Mouse (Mus musculus) stomach, embryonic 16.5 days (tissue): Measurements from ENCODE around the gene Rab15. TPM values are rescaled to one million over a fixed set of nuclear protein-coding genes. Genes with fewer than 3 reads are reported as not detected.
"Not testable (repeated sequence)": the region's sequence is repeated elsewhere in the genome, so short reads cannot be mapped to it uniquely, and the experiment has no call there.

ENCODE experiments used
- ATAC-seq: fragments of 200-750 bp; cut with Nextera tagmentation; 2 replicates; pipeline ENCODE4 v1.8.0; 2017; ENCODE audit warnings: moderate number of reproducible peaks, moderate TSS enrichment; ENCODE audit not compliant: insufficient read depth, low FRiP score
- H3K27ac ChIP-seq: fragments of 300-500 bp; sonication (generic); 2 replicates; pipeline ENCODE4 v1.5.1; 2014; ENCODE audit warnings: low read length
- H3K27me3 ChIP-seq: fragments of 300-500 bp; sonication (generic); 2 replicates; pipeline ENCODE4 v1.6.1; 2014; ENCODE audit warnings: low read length, control low read depth, mixed read lengths; ENCODE audit not compliant: control insufficient read depth, insufficient read depth
- H3K36me3 ChIP-seq: fragments of 300-500 bp; sonication (generic); 2 replicates; pipeline ENCODE4 v1.6.1; 2014; ENCODE audit warnings: low read length; ENCODE audit not compliant: control insufficient read depth, insufficient read depth
- H3K4me1 ChIP-seq: fragments of 300-500 bp; sonication (generic); 2 replicates; pipeline ENCODE4 v1.6.1; 2014; ENCODE audit warnings: low read length, control low read depth, mixed read lengths; ENCODE audit not compliant: control insufficient read depth, insufficient read depth
- H3K4me2 ChIP-seq: fragments of 300-500 bp; sonication (generic); 2 replicates; pipeline ENCODE4 v1.6.1; 2014; ENCODE audit warnings: low read depth, low read length, mixed read lengths
- H3K4me3 ChIP-seq: fragments of 300-500 bp; sonication (generic); replicated peaks from 2 replicates; pipeline ENCODE4 v1.5.1; 2014; ENCODE audit warnings: mild to moderate bottlenecking, low read length
- H3K9ac ChIP-seq: fragments of 300-500 bp; sonication (generic); 2 replicates; pipeline ENCODE4 v1.6.1; 2014; ENCODE audit warnings: low read length
- H3K9me3 ChIP-seq: fragments of 300-500 bp; sonication (generic); replicated peaks from 2 replicates; pipeline ENCODE4 v1.6.1; 2016; ENCODE audit warnings: low read length, control low read depth; ENCODE audit not compliant: control insufficient read depth
- WGBS: fragments of 180-500 bp; shearing (Covaris S2); extraction: QIAGEN DNeasy Blood & Tissue Kit; methylation state at CpG from one replicate; pipeline ENCODE4 v1.1.7; 2014; 5-methylcytosine and 5-hydroxymethylcytosine counted together
- polyA plus RNA-seq: library from polyadenylated mRNA; unstranded; fragments of >200 nt; fragmentation: Nextera tagmentation; extraction: Ambion mirVana; gene quantifications from 2 replicates; pipeline ENCODE4 v1.2.1, GENCODE M21; 2015

Rab15 gene
- polyA plus RNA-seq, 1 experiment from 2014 or later: 38.3 TPM

DNA sequence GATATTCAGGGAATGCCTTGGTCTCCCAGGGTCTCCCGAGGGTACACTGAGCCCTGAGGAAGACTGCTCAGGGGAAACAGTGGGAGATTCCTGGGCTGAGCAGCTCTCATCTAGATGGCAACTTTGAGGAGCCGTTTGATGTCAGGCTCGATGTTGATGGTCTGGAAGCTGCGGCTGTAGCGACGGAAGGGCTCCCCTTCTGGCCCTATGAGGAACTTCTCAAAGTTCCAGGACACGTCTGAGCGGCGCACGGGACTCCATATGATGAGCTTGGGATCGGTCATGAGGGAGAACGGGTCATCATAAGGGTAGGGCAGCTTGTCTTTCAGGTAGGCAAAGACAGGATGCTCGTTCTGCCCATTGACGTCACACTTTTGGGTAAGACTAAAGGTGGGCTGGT, 30.2 kb downstream of the Rab15 start:
- 61% methylated on average over 14 of the region's 14 CpGs for WGBS
- not testable (repeated sequence) for H3K27me3 ChIP-seq, H3K4me2 ChIP-seq, H3K36me3 ChIP-seq, H3K9me3 ChIP-seq, ATAC-seq, H3K9ac ChIP-seq, H3K27ac ChIP-seq, H3K4me3 ChIP-seq
- H3K4me1 ChIP-seq: peaks cover 15% of the 10 kb centered on the region; the same call in 1 of the 2 replicates

DNA sequence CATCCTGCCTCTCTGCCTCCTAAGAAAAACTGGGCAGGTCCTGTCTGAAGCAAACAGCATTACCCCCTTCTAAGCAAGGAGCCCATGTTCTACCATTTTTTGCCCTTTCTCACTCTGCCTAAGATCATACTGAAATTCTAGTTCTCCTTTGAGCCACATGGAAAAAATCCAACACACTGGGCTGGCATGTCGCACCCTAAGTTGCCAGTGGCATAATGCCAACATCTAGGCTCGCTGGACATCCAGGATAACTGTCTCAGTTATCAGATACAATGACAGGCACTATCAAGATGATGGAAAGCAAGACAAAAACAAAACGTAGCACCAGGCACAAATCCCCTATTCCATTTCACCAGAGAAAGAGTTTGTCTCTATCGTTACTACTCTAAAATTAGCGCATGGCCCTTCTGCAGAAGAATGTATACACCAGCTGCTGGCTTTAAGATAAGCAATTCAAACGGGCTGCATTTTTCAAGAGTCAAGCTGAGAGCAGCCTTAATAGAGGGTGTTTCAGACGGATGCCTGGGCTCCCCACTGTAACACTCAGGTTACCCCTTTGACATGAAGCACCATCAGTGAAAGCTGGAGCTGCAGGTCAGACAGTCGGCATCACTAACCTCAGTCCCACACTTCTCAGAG, 32.1 kb downstream of the Rab15 start:
- H3K27me3 ChIP-seq: no peaks in the 10 kb centered on the region
- no peaks in the 10 kb centered on the region for H3K36me3 ChIP-seq
- 16% methylated on average over 8 of the region's 8 CpGs for WGBS
- no peaks in the 10 kb centered on the region for H3K9me3 ChIP-seq
- no peak overlapping the region for H3K4me3 ChIP-seq
- no peak for ATAC-seq
- H3K4me2 ChIP-seq: no peak overlapping the region
- peaks cover 3% of the 10 kb centered on the region; the same call in 1 of the 2 replicates for H3K4me1 ChIP-seq
- H3K27ac ChIP-seq: no peak overlapping the region
- no peak overlapping the region for H3K9ac ChIP-seq

DNA sequence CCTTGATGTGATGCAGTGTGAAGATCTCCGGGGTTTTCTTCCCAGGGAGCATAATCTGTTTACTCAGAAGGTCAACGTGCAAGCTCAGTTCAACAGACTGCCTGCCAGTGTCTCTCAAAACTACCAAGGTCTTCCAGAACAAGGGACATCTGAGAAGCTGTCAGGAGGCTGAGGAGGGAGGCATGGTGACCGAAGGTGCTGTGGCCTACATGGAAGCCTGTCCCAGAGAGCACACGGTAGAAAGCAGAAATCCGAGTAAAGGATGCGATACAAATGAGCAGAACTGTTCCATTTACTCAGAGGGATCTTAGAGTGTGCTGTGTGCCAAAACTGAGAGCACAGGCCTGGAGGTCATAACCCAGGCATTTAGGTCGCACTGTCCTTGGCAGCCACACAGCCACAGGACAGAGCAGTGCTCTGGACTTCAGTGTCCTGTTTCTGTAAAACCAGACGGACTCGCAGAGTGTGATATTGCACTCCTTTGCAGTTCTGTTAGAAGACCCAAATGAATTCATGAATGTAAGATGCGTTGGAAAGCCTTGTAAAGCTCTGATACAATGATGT, 38.6 kb downstream of the Rab15 start:
- Histone ChIP-seq H3K4me2 (no peak overlapping the region), H3K36me3 (no peaks in the 10 kb centered on the region), H3K9ac (no peak overlapping the region), H3K27ac (no peak overlapping the region), H3K4me1 (no peaks in the 10 kb centered on the region), H3K9me3 (no peaks in the 10 kb centered on the region), H3K27me3 (no peaks in the 10 kb centered on the region), H3K4me3 (no peak overlapping the region)
- no peak for ATAC-seq
- 57% methylated on average over 10 of the region's 10 CpGs for whole genome bisulfite sequencing

DNA sequence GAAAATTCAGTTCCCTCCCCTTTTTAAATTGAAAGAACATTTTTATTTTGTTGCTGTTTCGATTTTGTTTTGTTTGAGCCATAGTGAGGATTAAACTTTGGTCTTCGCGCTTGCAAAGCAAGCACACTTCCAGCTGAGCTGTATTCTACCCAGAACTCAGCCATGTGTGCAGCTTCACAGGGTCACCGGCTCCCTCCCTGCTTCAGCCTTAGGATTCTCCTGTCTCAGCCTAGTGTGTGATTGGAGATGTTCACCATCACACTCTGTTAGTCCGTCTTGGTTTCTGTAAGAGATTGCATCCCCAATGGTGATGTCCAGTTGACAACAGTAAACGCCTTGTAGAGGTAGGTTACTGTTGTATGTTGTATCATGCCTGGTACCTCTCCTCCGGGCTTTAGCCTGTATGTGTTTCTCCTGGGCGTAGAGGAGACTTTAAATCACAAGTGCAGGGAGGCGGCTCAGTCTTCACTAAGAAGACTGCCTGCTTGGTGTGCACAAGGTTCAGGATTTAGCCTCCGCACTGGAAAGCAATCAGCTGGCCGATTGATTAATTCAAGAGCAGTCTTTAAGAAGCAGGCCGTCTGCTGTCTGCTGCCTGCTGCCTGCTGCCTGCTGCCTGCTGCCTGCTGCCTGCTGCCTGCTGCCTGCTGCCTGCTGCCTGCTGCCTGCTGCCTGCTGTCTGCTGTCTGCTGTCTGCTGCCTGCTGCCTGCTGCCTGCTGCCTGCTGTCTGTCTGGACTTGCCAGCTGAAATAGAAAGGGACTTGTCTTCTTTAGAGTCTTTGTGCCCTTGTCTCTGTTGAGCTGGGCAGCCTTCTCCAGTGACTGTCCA, 41.9 kb downstream of the Rab15 start:
- no peak for ATAC-seq
- H3K9me3 ChIP-seq: no peaks in the 10 kb centered on the region
- H3K27me3 ChIP-seq: no peaks in the 10 kb centered on the region
- no peaks in the 10 kb centered on the region for H3K36me3 ChIP-seq
- H3K9ac ChIP-seq: 0 out of 2 replicates have a peak overlapping the region, but pooled peaks have one; percentile 31
- no peak overlapping the region for H3K4me3 ChIP-seq
- H3K4me1 ChIP-seq: no peaks in the 10 kb centered on the region
- no peak overlapping the region for H3K27ac ChIP-seq
- no peak overlapping the region for H3K4me2 ChIP-seq
- 74% methylated on average over 12 of the region's 12 CpGs for WGBS

DNA sequence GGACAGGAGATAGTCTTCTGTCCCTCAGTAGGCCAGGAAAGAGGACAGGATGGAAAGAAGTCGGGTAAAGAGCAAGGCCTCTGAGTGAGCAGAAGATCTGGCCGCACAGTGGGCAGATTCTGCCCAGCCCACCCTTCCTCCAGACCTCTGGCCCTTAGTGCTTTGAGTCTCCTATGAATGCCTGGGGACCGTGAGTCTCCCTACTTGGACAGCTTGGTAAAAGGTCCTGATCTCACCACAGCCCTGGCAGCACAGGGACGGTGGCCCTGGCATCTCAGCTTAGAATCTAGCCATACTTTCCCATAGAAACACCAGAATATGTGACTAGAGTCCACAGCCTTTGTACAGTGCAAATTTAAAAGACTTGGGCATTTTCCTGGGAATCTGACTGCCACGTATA, 42.8 kb downstream of the Rab15 start:
- WGBS: 86% methylated on average over 5 of the region's 5 CpGs
- no peak for ATAC-seq
- Histone ChIP-seq H3K4me2 (no peak overlapping the region), H3K27me3 (no peaks in the 10 kb centered on the region), H3K4me3 (no peak overlapping the region), H3K9me3 (no peaks in the 10 kb centered on the region), H3K9ac (no peak overlapping the region), H3K4me1 (no peaks in the 10 kb centered on the region), H3K36me3 (no peaks in the 10 kb centered on the region), H3K27ac (no peak overlapping the region)

DNA sequence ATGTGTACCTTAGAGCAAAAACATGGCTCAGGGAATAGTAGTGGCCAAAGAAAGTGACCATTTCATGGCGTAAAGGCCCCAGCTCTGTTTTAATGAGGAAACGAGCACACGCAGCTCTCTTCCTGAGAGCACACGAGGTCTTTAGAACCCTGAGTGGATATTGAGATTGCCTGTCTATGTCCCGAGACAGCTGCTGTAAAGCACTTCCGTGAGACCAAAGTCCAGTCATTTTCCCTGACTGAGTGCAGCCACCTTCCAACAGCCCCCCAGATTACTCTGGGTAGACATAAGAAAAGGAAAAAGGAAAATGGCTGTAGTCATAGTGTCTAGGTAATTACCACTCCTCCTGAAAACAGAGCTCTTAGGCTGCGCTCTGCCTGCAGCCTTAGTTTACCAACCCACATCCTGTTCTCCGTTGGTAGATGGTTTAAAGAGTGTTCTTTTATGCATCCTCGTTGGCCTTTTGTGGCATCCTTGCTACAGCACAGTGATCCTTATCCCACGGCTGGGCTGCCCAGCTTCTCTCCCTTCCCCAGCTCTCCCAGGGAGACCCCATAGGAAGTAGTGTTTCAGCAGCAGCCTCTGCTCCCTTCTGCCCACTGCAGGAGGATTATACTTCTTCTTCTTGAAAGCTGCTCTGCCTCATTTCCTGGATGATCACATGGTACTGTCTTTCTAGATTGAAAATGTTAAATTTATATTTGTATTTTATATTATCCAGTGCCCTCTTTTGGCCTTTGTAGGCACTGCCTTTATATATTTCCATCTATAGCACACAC, 44.2 kb downstream of the Rab15 start:
- ATAC-seq: no peak
- Histone ChIP-seq H3K27me3 (no peaks in the 10 kb centered on the region), H3K27ac (no peak overlapping the region), H3K9me3 (no peaks in the 10 kb centered on the region), H3K36me3 (no peaks in the 10 kb centered on the region), H3K4me3 (no peak overlapping the region), H3K9ac (no peak overlapping the region), H3K4me2 (no peak overlapping the region), H3K4me1 (no peaks in the 10 kb centered on the region)
- 78% methylated on average over 10 of the region's 10 CpGs for WGBS

DNA sequence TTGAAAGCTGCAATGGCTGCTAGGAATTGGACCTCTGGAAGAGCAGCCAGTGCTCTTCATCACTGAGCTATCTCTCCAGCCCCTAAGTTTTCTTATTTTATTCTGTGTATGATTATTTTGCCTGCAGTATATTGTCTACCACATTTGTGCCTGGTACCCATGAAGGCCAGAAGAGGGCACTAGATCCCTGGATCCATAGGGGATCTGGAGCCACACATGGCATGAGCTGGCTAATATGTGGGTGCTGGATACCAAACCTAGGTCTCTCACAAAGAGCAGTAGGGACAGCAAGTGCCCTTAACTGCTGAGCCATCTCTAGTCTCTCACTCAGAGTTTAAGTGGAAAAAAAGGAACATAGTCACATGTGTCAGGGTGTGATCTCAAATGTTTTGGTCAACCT, 44.9 kb downstream of the Rab15 start:
- Histone ChIP-seq H3K9ac (no peak overlapping the region), H3K4me3 (no peak overlapping the region), H3K27ac (no peak overlapping the region), H3K36me3 (no peaks in the 10 kb centered on the region), H3K4me2 (no peak overlapping the region), H3K4me1 (no peaks in the 10 kb centered on the region), H3K27me3 (no peaks in the 10 kb centered on the region), H3K9me3 (no peaks in the 10 kb centered on the region)
- ATAC-seq: no peak

DNA sequence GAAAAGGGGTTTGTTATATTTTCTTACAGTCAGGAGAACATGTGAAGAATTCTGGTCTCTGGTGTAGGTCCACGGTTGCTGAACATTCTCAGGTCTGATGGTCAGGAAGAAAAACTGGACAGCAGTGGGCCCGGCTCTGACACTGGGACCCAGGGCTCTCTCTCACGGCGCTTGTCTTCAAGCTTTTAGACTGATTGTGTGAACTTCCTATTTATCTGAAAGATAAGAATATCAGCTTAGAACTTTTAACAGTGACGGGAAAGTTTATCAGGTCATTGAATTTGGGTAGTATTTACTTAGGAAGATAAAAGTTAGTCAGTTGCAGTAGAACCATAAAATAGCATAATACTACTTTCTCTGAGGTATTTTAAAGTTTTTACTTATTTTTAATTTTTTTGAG, 45.8 kb downstream of the Rab15 start:
- Histone ChIP-seq H3K9me3 (no peaks in the 10 kb centered on the region), H3K9ac (no peak overlapping the region), H3K4me1 (no peaks in the 10 kb centered on the region), H3K4me3 (no peak overlapping the region), H3K27ac (no peak overlapping the region), H3K36me3 (no peaks in the 10 kb centered on the region), H3K4me2 (no peak overlapping the region), H3K27me3 (no peaks in the 10 kb centered on the region)
- WGBS: 66% methylated on average over 5 of the region's 5 CpGs
- no peak for ATAC-seq

DNA sequence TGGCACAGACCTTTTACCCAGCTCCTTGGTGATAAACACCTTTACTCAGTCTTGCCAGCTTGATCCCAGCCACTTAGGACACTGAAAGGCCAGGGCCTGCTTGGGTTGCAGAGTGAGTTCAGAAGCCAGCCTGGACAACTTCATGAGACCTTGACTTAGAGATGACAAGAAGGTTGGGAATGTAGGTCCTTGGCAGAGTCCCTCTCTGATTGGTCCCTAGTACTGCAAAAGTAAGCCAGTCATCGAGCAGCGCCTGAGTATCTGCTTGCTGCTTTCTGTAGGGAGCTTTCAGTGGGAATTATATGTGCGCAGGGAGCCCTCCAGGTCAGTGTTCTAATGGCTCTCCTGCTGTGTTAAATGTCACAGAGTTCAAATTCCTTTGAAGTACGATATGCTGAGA, 47.6 kb downstream of the Rab15 start:
- 72% methylated on average over 4 of the region's 4 CpGs for WGBS
- no peak for ATAC-seq

More for the DNA sequence above, 47.6 kb downstream of the Rab15 start:
- Histone ChIP-seq H3K9ac (no peak overlapping the region), H3K36me3 (no peaks in the 10 kb centered on the region), H3K4me2 (no peak overlapping the region), H3K4me1 (no peaks in the 10 kb centered on the region), H3K4me3 (no peak overlapping the region), H3K9me3 (no peaks in the 10 kb centered on the region), H3K27ac (no peak overlapping the region), H3K27me3 (no peaks in the 10 kb centered on the region)
